Mouse (Mus musculus) kidney, embryonic 14.5 days (tissue): ENCODE measurements around the gene Clk3. TPM values are rescaled to one million over a fixed set of nuclear protein-coding genes. Genes with fewer than 3 reads are reported as not detected.
"Not testable (repeated sequence)": the region's sequence is repeated elsewhere in the genome, so short reads cannot be mapped to it uniquely, and the experiment has no call there.

Experiments
- ATAC-seq: fragments of 200-750 bp; cut with Nextera tagmentation; 2 replicates; pipeline ENCODE4 v1.8.0; 2017; ENCODE audit warnings: moderate number of reproducible peaks, mild to moderate bottlenecking, moderate TSS enrichment, moderate library complexity; ENCODE audit not compliant: low FRiP score, low TSS enrichment
- H3K27ac ChIP-seq: fragments of 300-500 bp; sonication (generic); 2 replicates; pipeline ENCODE4 v1.5.1; 2014; ENCODE audit warnings: low read depth, mild to moderate bottlenecking, low read length, moderate library complexity, mixed read lengths
- H3K27me3 ChIP-seq: fragments of 300-500 bp; sonication (generic); 2 replicates; pipeline ENCODE4 v1.6.1; 2014; ENCODE audit warnings: mild to moderate bottlenecking, low read length; ENCODE audit not compliant: control insufficient read depth, insufficient read depth
- H3K36me3 ChIP-seq: fragments of 300-500 bp; sonication (generic); 2 replicates; pipeline ENCODE4 v1.6.1; 2014; ENCODE audit warnings: low read length, mixed read lengths; ENCODE audit not compliant: control insufficient read depth, insufficient read depth
- H3K4me1 ChIP-seq: fragments of 300-500 bp; sonication (generic); 2 replicates; pipeline ENCODE4 v1.6.1; 2014; ENCODE audit warnings: low read length, mixed read lengths; ENCODE audit not compliant: control insufficient read depth, insufficient read depth
- H3K4me2 ChIP-seq: fragments of 300-500 bp; sonication (generic); replicated peaks from 2 replicates; pipeline ENCODE4 v1.6.1; 2014; ENCODE audit warnings: low read depth, mild to moderate bottlenecking, low read length
- H3K4me3 ChIP-seq: fragments of 300-500 bp; sonication (generic); 2 replicates; pipeline ENCODE4 v1.5.1; 2014; ENCODE audit warnings: mild to moderate bottlenecking, low read length
- H3K9ac ChIP-seq: fragments of 300-500 bp; sonication (generic); 2 replicates; pipeline ENCODE4 v1.6.1; 2014; ENCODE audit warnings: low read depth, mild to moderate bottlenecking, low read length, moderate library complexity
- H3K9me3 ChIP-seq: fragments of 300-500 bp; sonication (generic); 2 replicates; pipeline ENCODE4 v1.6.1; 2016; ENCODE audit warnings: low read length; ENCODE audit not compliant: control insufficient read depth
- WGBS: fragments of 180-500 bp; shearing (Covaris S2); extraction: QIAGEN DNeasy Blood & Tissue Kit; methylation state at CpG from one replicate; pipeline ENCODE4 v1.1.7; 2014; 5-methylcytosine and 5-hydroxymethylcytosine counted together
- polyA plus RNA-seq: library from polyadenylated mRNA; unstranded; fragments of >200 nt; fragmentation: Nextera tagmentation; extraction: Ambion mirVana; gene quantifications from 2 replicates; pipeline ENCODE4 v1.2.1, GENCODE M21; 2014

Gene Clk3
- polyA plus RNA-seq, 1 experiment from 2014 or later = 69.3 TPM

- H3K4me2 ChIP-seq = no peak overlapping the region
- no peak overlapping the region for H3K27ac ChIP-seq
- 76% methylated on average over 5 of the region's 5 CpGs for WGBS
- H3K9me3 ChIP-seq = no peaks in the 10 kb centered on the region
- ATAC-seq = no peak
- peaks cover 58% of the 10 kb centered on the region for H3K36me3 ChIP-seq
- no peaks in the 10 kb centered on the region for H3K27me3 ChIP-seq
- H3K4me1 ChIP-seq = no peaks in the 10 kb centered on the region
- no peak overlapping the region for H3K9ac ChIP-seq
- H3K4me3 ChIP-seq = no peak overlapping the region
Measured at GRCm38 (mm10) chr9:57723315-57723715, 42.3 kb downstream of the Clk3 start.

DNA sequence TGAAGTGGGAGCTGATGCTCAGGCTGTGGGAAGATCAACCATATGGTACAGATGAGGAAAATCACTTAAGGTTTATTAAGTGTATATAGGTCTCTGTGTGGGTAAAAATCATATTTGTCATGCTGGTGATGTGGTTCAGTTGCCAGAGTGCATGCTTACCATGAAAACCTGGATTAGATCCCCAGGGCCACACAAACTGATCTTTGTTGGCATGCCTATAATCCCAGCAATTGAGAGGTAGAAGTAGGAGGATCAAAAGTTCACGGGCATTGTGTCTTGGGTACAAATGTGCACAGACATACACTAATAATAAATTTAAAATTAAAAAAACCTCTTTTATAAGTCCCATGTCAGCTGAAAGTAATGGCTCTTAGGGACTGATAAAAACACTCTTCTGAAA is 43.3 kb downstream of the Clk3 start:
- Histone ChIP-seq H3K27me3 (no peaks in the 10 kb centered on the region), H3K9ac (no peak overlapping the region), H3K27ac (no peak overlapping the region), H3K4me1 (no peaks in the 10 kb centered on the region), H3K4me2 (no peak overlapping the region), H3K9me3 (no peaks in the 10 kb centered on the region), H3K4me3 (no peak overlapping the region), H3K36me3 (peaks cover 58% of the 10 kb centered on the region)
- no peak for ATAC-seq
- WGBS = 86% methylated on average over 1 of the region's 1 CpGs

DNA sequence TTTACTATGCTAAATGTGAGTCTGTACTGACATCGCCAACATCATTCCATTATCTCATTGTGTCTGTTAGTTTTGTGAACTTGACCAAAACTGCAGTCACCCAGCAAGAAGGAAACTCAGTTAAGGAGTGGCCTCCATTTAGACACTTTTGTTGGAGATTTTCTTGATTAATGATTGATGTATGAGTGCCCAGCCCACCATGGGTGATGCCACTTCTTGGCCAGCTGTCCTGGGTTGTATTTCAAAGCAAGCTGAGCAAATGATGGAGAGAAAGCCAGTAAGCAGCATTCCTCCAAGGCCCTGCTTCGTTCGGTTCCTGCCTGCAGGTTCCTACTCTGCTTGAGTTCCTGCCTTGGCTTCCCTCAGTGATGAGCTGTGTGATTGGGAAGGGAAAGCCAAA is 44.9 kb downstream of the Clk3 start:
- Histone ChIP-seq H3K27me3 (no peaks in the 10 kb centered on the region), H3K4me1 (no peaks in the 10 kb centered on the region), H3K36me3 (peaks cover 57% of the 10 kb centered on the region), H3K9ac (no peak overlapping the region), H3K27ac (no peak overlapping the region), H3K4me2 (no peak overlapping the region), H3K4me3 (no peak overlapping the region), H3K9me3 (no peaks in the 10 kb centered on the region)
- ATAC-seq = no peak
- 93% methylated on average over 3 of the region's 3 CpGs for WGBS

GRCm38 (mm10) chr9:57718408-57718807 is 47.3 kb downstream of the Clk3 start:
- Histone ChIP-seq H3K27ac (no peak overlapping the region), H3K4me3 (no peak overlapping the region), H3K4me2 (no peak overlapping the region), H3K9me3 (no peaks in the 10 kb centered on the region), H3K36me3 (peaks cover 71% of the 10 kb centered on the region), H3K4me1 (no peaks in the 10 kb centered on the region), H3K27me3 (no peaks in the 10 kb centered on the region), H3K9ac (no peak overlapping the region)
- no peak for ATAC-seq
- WGBS = 91% methylated on average over 7 of the region's 7 CpGs

- no peaks in the 10 kb centered on the region for H3K9me3 ChIP-seq
- ATAC-seq = no peak
- H3K36me3 ChIP-seq = peaks cover 47% of the 10 kb centered on the region
- 72% methylated on average over 2 of the region's 2 CpGs for WGBS
- no peaks in the 10 kb centered on the region for H3K4me1 ChIP-seq
- no peak overlapping the region for H3K9ac ChIP-seq
- no peak overlapping the region for H3K4me3 ChIP-seq
- H3K27me3 ChIP-seq = no peaks in the 10 kb centered on the region
- H3K27ac ChIP-seq = no peak overlapping the region
- no peak overlapping the region for H3K4me2 ChIP-seq
Measured at GRCm38 (mm10) chr9:57712194-57712593, 53.5 kb downstream of the Clk3 start.

GRCm38 (mm10) chr9:57710214-57710613 is 55.4 kb downstream of the Clk3 start:
- not testable (repeated sequence) for ATAC-seq, H3K27me3 ChIP-seq, H3K4me3 ChIP-seq, H3K4me1 ChIP-seq, H3K9ac ChIP-seq, H3K9me3 ChIP-seq, H3K27ac ChIP-seq, H3K4me2 ChIP-seq
- 91% methylated on average over 5 of the region's 5 CpGs for WGBS
- H3K36me3 ChIP-seq = peaks cover 30% of the 10 kb centered on the region

GRCm38 (mm10) chr9:57708720-57709274 is 56.9 kb downstream of the Clk3 start:
- peaks cover 16% of the 10 kb centered on the region for H3K36me3 ChIP-seq
- H3K9ac ChIP-seq = peak overlapping the region; percentile 83
- no peaks in the 10 kb centered on the region for H3K4me1 ChIP-seq
- peak; percentile 49 for ATAC-seq
- WGBS = 4% methylated on average over 39 of the region's 39 CpGs
- H3K27ac ChIP-seq = peak overlapping the region; percentile 86
- peak overlapping the region; percentile 89 for H3K4me2 ChIP-seq
- no peaks in the 10 kb centered on the region for H3K27me3 ChIP-seq
- H3K4me3 ChIP-seq = peak overlapping the region; percentile 76
- no peaks in the 10 kb centered on the region for H3K9me3 ChIP-seq

- Histone ChIP-seq H3K4me1 (no peaks in the 10 kb centered on the region), H3K9ac (peak within 1 kb of the TSS; percentile 83), H3K27ac (peak within 1 kb of the TSS; percentile 86), H3K4me3 (peak within 1 kb of the TSS; percentile 76), H3K9me3 (no peaks in the 10 kb centered on the region), H3K27me3 (no peaks in the 10 kb centered on the region), H3K4me2 (peak within 1 kb of the TSS; percentile 89), H3K36me3 (peaks cover 11% of the 10 kb centered on the region)
- ATAC-seq = peak; percentile 96
- under 1% methylated on average over 23 of the region's 23 CpGs for WGBS
Measured at GRCm38 (mm10) chr9:57708068-57708719, 57.5 kb downstream of the Clk3 start, which contains the start of gene Edc3. Gene Edc3, plus strand, starts transcription at chr9:57708540.

GRCm38 (mm10) chr9:57706496-57706895 is 59.2 kb downstream of the Clk3 start:
- no peak for ATAC-seq

More at GRCm38 (mm10) chr9:57706496-57706895, 59.2 kb downstream of the Clk3 start:
- H3K4me1 ChIP-seq = no peaks in the 10 kb centered on the region
- no peak overlapping the region for H3K4me2 ChIP-seq
- H3K9me3 ChIP-seq = no peaks in the 10 kb centered on the region
- no peak overlapping the region for H3K27ac ChIP-seq
- H3K9ac ChIP-seq = no peak overlapping the region
- H3K27me3 ChIP-seq = no peaks in the 10 kb centered on the region
- 87% methylated on average over 3 of the region's 3 CpGs for WGBS
- no peak overlapping the region for H3K4me3 ChIP-seq
- H3K36me3 ChIP-seq = no peaks in the 10 kb centered on the region
